Mouse (Mus musculus) intestine, embryonic 16.5 days (tissue): ENCODE results near the gene H2-M10.6. TPM values are rescaled to one million over a fixed set of nuclear protein-coding genes. Genes with fewer than 3 reads are reported as not detected.
"Not testable (repeated sequence)": the region's sequence is repeated elsewhere in the genome, so short reads cannot be mapped to it uniquely, and the experiment has no call there.

Source experiments
- ATAC-seq: fragments of 200-750 bp; cut with Nextera tagmentation; 2 replicates; pipeline ENCODE4 v1.8.0; 2017; ENCODE audit warnings: moderate TSS enrichment, moderate library complexity
- H3K27ac ChIP-seq: fragments of 300-500 bp; sonication (generic); 2 replicates; pipeline ENCODE4 v1.5.1; 2014; ENCODE audit warnings: mild to moderate bottlenecking, low read length
- H3K27me3 ChIP-seq: fragments of 300-500 bp; sonication (generic); replicated peaks from 2 replicates; pipeline ENCODE4 v1.6.1; 2014; ENCODE audit warnings: low read length, control low read depth, mixed read lengths; ENCODE audit not compliant: control insufficient read depth, insufficient read depth
- H3K36me3 ChIP-seq: fragments of 300-500 bp; sonication (generic); 2 replicates; pipeline ENCODE4 v1.6.1; 2014; ENCODE audit warnings: low read length, control low read depth; ENCODE audit not compliant: control insufficient read depth, insufficient read depth
- H3K4me1 ChIP-seq: fragments of 300-500 bp; sonication (generic); 2 replicates; pipeline ENCODE4 v1.6.1; 2014; ENCODE audit warnings: low read length, control low read depth, mixed read lengths; ENCODE audit not compliant: control insufficient read depth, insufficient read depth
- H3K4me2 ChIP-seq: fragments of 300-500 bp; sonication (generic); 2 replicates; pipeline ENCODE4 v1.6.1; 2014; ENCODE audit warnings: low read depth, low read length, control low read depth
- H3K4me3 ChIP-seq: fragments of 300-500 bp; sonication (generic); 2 replicates; pipeline ENCODE4 v1.5.1; 2014; ENCODE audit warnings: mild to moderate bottlenecking, low read length
- H3K9ac ChIP-seq: fragments of 300-500 bp; sonication (generic); 2 replicates; pipeline ENCODE4 v1.6.1; 2014; ENCODE audit warnings: low read depth, low read length
- H3K9me3 ChIP-seq: fragments of 300-500 bp; sonication (generic); 2 replicates; pipeline ENCODE4 v1.6.1; 2016; ENCODE audit warnings: low read length, control low read depth; ENCODE audit not compliant: control insufficient read depth
- WGBS: fragments of 180-500 bp; shearing (Covaris S2); extraction: QIAGEN DNeasy Blood & Tissue Kit; methylation state at CpG from one replicate; pipeline ENCODE4 v1.1.7; 2014; 5-methylcytosine and 5-hydroxymethylcytosine counted together
- polyA plus RNA-seq: library from polyadenylated mRNA; unstranded; fragments of >200 nt; fragmentation: Nextera tagmentation; extraction: Ambion mirVana; gene quantifications from 2 replicates; pipeline ENCODE4 v1.2.1, GENCODE M21; 2015

The H2-M10.6 gene
- polyA plus RNA-seq, result not detected in 2 replicates

DNA sequence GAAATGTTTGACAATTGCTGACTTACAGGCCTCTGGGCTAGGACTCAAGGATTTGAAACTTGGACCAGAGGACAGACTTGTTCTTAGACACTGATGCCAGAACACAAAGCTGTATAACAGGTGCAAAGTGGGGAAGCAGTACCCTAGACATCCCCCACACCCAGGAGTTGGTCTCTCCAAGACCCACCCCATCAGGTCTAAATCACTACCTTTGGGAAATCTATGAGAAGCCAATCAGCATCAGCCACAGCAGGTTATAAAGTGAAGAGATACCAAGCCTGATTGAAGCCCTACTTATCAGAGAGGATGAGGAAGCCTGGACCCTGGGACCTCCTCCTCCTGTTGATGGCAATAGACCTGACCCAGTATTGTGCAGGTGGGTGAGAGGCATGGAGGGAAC lies at the start of gene H2-M10.6:
Gene H2-M10.6 (plus strand): TSS at position 301 of the 400 bp plus-strand sequence.
- Histone ChIP-seq H3K4me3 (no peak within 1 kb of the TSS), H3K9me3 (no peaks in the 10 kb centered on the region), H3K36me3 (no peaks in the 10 kb centered on the region), H3K4me2 (no peak within 1 kb of the TSS), H3K27me3 (no peaks in the 10 kb centered on the region), H3K9ac (no peak within 1 kb of the TSS), H3K4me1 (no peaks in the 10 kb centered on the region), H3K27ac (no peak within 1 kb of the TSS)
- ATAC-seq, result no peak

DNA sequence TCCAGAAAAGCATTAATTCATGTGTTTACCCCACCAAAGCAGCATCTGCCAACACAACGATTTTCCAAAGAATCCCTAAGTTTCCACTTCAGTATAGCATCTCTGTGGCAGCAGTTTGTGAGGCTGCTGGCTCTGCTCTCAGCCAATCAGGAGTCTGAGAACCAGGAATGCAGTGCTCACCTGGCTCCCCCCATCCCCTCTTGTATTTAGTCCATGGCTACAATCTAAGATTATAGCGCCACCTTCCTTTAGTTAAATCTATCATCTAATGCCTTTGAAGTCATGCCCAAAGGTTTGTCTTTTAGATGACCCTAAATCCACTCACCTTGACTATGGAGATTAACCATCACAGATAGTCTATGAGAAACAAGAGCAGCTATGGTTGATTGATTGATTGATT lies 48.2 kb upstream of the H2-M10.6 start:
- no peaks in the 10 kb centered on the region for H3K36me3 ChIP-seq
- no peaks in the 10 kb centered on the region for H3K27me3 ChIP-seq
- no peak overlapping the region for H3K4me3 ChIP-seq
- no peaks in the 10 kb centered on the region for H3K4me1 ChIP-seq
- H3K4me2 ChIP-seq, result no peak overlapping the region
- no peak for ATAC-seq
- H3K27ac ChIP-seq, result no peak overlapping the region
- H3K9ac ChIP-seq, result no peak overlapping the region
- WGBS, result 60% methylated on average over 2 of the region's 2 CpGs
- no peaks in the 10 kb centered on the region for H3K9me3 ChIP-seq

DNA sequence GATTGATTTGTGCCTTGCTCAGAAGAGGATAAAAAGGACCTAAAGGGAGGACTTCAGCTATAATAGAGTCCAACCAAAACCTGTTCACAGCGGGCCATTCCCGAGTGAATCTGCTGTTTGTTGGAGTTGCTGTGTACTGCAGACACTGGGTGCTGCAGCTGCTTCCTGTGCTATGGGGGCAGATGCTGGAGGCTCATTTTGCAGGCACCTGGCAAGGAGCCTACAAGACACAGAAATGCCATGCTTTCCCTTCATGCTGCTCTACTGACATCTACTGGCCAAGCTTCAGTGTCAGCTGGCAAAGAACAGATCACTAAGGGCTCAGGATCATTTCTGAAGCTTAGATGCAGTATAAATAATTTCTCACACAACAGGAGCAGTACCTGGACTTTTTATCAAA lies 47.7 kb upstream of the H2-M10.6 start:
- not testable (repeated sequence) for H3K9ac ChIP-seq, H3K4me3 ChIP-seq, H3K36me3 ChIP-seq, H3K4me1 ChIP-seq, H3K27me3 ChIP-seq, H3K4me2 ChIP-seq, H3K9me3 ChIP-seq, ATAC-seq, H3K27ac ChIP-seq
- WGBS, result 24% methylated on average over 2 of the region's 2 CpGs

DNA sequence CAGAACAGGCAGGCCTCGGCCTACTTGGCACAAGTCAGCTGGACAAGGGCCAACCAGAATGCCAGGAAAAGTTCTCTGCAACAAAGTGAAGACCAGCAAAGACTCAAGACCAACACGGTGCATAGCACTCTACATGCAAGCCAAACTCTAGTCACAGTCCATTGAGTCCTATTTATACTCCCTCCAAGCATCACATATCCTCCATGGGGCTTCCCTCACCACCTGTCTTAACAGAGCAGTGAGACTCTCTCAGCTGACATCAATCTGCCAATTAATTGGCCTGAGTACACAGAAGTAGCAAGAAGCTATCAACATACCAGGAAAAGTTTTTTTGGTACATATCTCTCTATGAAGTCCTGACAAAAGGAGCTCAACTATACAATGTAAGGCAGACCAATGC lies 46.6 kb upstream of the H2-M10.6 start:
- H3K27me3 ChIP-seq, H3K4me3 ChIP-seq, H3K4me2 ChIP-seq, ATAC-seq, H3K9ac ChIP-seq, H3K27ac ChIP-seq, H3K9me3 ChIP-seq, H3K4me1 ChIP-seq, H3K36me3 ChIP-seq: not testable (repeated sequence)
- 52% methylated on average over 2 of the region's 2 CpGs for whole genome bisulfite sequencing

DNA sequence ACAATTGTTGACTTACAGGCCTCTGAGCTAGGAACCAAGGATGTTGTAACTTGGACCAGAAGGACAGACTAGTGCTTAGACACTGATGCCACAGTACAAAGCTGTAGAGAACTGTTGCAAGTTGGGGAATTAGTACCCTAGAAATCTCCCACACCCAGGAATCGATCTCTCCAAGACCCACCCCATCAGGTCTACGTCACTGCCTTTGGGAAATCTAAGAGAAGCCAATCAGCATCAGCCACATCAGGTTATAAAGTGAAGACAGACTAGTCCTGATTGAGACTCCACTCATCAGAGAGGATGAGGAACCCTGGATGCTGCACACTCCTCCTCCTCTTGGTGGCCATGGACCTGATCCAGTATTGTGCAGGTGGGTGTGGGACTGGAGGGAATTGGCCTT lies 39.4 kb upstream of the H2-M10.6 start, which contains the start of gene H2-M10.5:
Gene H2-M10.5 (plus strand): TSS at position 301 of the 400 bp plus-strand sequence.
- H3K4me3 ChIP-seq, H3K27me3 ChIP-seq, H3K9me3 ChIP-seq, H3K9ac ChIP-seq, H3K4me1 ChIP-seq, ATAC-seq, H3K36me3 ChIP-seq, H3K27ac ChIP-seq, H3K4me2 ChIP-seq: not testable (repeated sequence)
- 94% methylated on average over 2 of the region's 2 CpGs for WGBS

DNA sequence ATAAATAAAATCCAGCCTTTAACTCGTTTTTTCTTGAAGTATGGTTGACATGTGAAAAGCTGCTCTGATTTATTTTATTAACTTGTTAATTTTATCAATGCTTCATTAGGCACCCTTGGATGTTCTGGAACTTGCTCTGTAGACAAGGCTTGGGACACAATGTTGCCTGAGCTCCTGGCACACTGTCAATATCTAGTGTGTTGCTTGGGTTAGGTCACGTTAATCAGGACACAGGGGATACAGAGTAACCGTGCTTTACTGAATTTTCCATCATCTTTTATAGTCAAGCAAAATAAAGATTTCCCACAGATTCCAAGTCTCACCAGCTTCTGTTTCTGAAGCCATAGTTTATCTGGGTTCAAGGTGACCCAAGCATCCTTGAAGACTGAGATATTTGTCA lies 30.4 kb upstream of the H2-M10.6 start:
- no peaks in the 10 kb centered on the region for H3K9me3 ChIP-seq
- no peak for ATAC-seq
- no peak overlapping the region for H3K4me2 ChIP-seq
- H3K27me3 ChIP-seq, result no peaks in the 10 kb centered on the region
- WGBS, result 60% methylated on average over 3 of the region's 3 CpGs
- no peak overlapping the region for H3K4me3 ChIP-seq
- no peaks in the 10 kb centered on the region for H3K4me1 ChIP-seq
- no peaks in the 10 kb centered on the region for H3K36me3 ChIP-seq
- no peak overlapping the region for H3K9ac ChIP-seq
- no peak overlapping the region for H3K27ac ChIP-seq

DNA sequence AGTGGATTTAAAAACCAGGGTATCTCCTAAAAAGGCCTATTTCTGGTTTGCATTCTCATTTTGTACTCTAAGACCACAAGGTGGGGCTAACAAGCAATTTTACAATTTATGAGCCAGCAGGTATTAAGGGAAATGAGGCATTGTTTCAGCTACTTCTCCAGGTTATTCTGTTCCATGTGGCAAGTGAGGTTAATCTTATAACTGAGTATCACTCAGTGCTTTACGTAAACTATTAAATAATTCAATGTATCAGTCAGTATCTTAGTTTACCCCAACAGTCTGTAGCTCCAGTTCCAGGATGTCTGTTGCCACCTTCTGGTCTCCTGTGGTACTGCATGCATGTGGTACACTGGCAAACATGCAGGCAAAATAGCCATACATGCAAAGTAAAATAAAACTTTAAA lies 25.5 kb upstream of the H2-M10.6 start:
- ATAC-seq, H3K9me3 ChIP-seq, H3K36me3 ChIP-seq, H3K4me3 ChIP-seq, H3K4me1 ChIP-seq, H3K9ac ChIP-seq, H3K4me2 ChIP-seq, H3K27me3 ChIP-seq, H3K27ac ChIP-seq: not testable (repeated sequence)
- 30% methylated on average over 1 of the region's 1 CpGs for WGBS

DNA sequence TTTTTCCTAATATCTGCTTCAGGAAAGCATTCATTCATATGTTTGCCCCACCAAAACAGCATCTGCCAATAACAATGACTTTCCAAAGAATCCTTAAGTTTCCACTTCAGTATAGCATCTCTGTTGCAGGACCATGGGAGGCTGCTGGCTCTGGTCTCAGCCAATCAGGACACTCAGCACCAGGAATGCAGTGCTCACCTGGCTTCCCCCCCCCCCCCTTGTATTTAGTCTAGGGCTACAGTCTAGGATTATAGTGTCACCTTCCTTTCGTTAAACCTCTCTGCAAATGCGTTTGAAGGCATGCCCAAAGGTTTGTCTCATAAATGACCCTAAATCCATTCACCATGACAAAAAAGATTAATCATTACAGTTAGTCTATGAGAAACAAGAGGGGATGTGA lies 23.6 kb upstream of the H2-M10.6 start:
- no peaks in the 10 kb centered on the region for H3K4me1 ChIP-seq
- no peak overlapping the region for H3K4me3 ChIP-seq
- H3K9ac ChIP-seq, result no peak overlapping the region
- 78% methylated on average over 2 of the region's 2 CpGs for WGBS
- H3K9me3 ChIP-seq, result no peaks in the 10 kb centered on the region
- H3K27ac ChIP-seq, result no peak overlapping the region
- H3K4me2 ChIP-seq, result no peak overlapping the region
- no peaks in the 10 kb centered on the region for H3K36me3 ChIP-seq
- H3K27me3 ChIP-seq, result no peaks in the 10 kb centered on the region
- peak; percentile 29; the same call in 1 of the 2 replicates for ATAC-seq

DNA sequence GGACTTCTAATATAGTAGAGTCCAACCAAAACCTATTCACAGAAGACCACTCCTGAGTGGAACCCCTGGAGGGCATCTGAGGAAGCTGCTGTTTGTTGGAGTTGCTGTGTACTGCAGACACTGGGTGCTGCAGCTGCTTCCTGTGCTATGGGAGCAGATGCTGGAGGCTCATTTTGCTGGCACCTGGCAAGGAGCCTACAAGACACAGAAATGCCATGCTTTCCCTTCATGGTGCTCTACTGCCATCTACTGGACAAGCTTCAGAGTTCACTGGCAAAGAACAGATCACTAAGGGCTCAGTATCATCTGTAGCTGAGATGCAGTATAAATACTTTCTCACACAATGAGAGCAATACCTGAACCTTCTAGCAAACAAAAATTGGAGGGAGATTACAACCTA lies 23.2 kb upstream of the H2-M10.6 start:
- not testable (repeated sequence) for H3K4me2 ChIP-seq, H3K9ac ChIP-seq, H3K4me3 ChIP-seq, H3K27ac ChIP-seq, H3K9me3 ChIP-seq, H3K36me3 ChIP-seq, H3K27me3 ChIP-seq, H3K4me1 ChIP-seq
- peak; percentile 70 for ATAC-seq

DNA sequence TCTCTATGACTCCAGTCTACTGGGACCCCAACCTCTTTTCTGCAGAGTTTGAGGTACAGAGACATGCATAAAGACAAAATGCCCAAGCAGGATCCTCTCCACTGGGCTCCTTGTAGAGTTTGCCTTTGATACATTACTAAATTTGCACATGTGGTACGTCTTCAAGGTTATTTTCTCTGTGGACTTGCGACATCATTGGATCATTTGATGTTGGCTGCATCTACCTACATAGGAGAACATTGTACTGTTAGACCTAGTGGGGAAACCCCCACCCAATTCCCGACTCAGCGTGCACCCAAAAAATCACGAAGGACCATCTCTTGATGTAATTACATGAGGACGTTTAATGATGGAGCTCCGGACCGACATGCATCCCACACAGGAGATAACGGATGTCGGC lies 12.5 kb upstream of the H2-M10.6 start:
- H3K4me3 ChIP-seq, result no peak overlapping the region
- no peaks in the 10 kb centered on the region for H3K27me3 ChIP-seq
- H3K36me3 ChIP-seq, result no peaks in the 10 kb centered on the region
- H3K4me2 ChIP-seq, result no peak overlapping the region
- H3K9me3 ChIP-seq, result no peaks in the 10 kb centered on the region
- H3K9ac ChIP-seq, result no peak overlapping the region
- peak; percentile 70 for ATAC-seq
- no peak overlapping the region for H3K27ac ChIP-seq
- H3K4me1 ChIP-seq, result no peaks in the 10 kb centered on the region
- 63% methylated on average over 10 of the region's 10 CpGs for WGBS
